Mouse (Mus musculus): ENCODE measurements at regions not wholly inside any gene's neighbourhood (a gene's known extent, or its start where the extent isn't known, plus 50 kb on each side); places are given as distances from the start of the nearest gene placed in this dataset.

GRCm38 (mm10) chr3:120123155-120123554, 338.9 kb upstream of the Ptbp2 start:
- DNase-seq: no peak

GRCm38 (mm10) chr3:120083171-120083932, 299.1 kb upstream of the Ptbp2 start:
- no peak for DNase-seq

- DNase-seq: no peak
Observed at GRCm38 (mm10) chr3:120073528-120073927, 289.3 kb upstream of the Ptbp2 start.

- no peak for DNase-seq
Observed at GRCm38 (mm10) chr3:120065714-120066113, 281.4 kb upstream of the Ptbp2 start.

- no peak for DNase-seq
Observed at GRCm38 (mm10) chr3:120064854-120065480, 280.7 kb upstream of the Ptbp2 start.

- DNase-seq: no peak
Observed at GRCm38 (mm10) chr3:120062264-120062663, 278.0 kb upstream of the Ptbp2 start.

GRCm38 (mm10) chr3:120059959-120060358, 275.7 kb upstream of the Ptbp2 start:
- DNase-seq: no peak

- DNase-seq: no peak
Observed at GRCm38 (mm10) chr3:120055216-120056154, 271.2 kb upstream of the Ptbp2 start.

GRCm38 (mm10) chr3:120047238-120047637, 263.0 kb upstream of the Ptbp2 start:
- DNase-seq: no peak

GRCm38 (mm10) chr3:120037526-120037925, 253.3 kb upstream of the Ptbp2 start:
- no peak for DNase-seq

GRCm38 (mm10) chr3:120019826-120020683, 235.8 kb upstream of the Ptbp2 start:
- DNase-seq: no peak

GRCm38 (mm10) chr3:120015376-120015775, 231.1 kb upstream of the Ptbp2 start:
- DNase-seq: no peak

- DNase-seq: no peak
Observed at GRCm38 (mm10) chr3:120011861-120012260, 227.6 kb upstream of the Ptbp2 start.

- DNase-seq: no peak
Observed at GRCm38 (mm10) chr3:120008110-120008509, 223.8 kb upstream of the Ptbp2 start.

- DNase-seq: no peak
Observed at GRCm38 (mm10) chr3:120004588-120004987, 220.3 kb upstream of the Ptbp2 start.

GRCm38 (mm10) chr3:120000281-120000680, 216.0 kb upstream of the Ptbp2 start:
- DNase-seq: no peak

- no peak for DNase-seq
Observed at GRCm38 (mm10) chr3:119996258-119996988, 212.2 kb upstream of the Ptbp2 start.

- DNase-seq: no peak
Observed at GRCm38 (mm10) chr3:119995781-119996180, 211.5 kb upstream of the Ptbp2 start.

- DNase-seq: no peak
Observed at GRCm38 (mm10) chr3:119987245-119987852, 203.1 kb upstream of the Ptbp2 start.

GRCm38 (mm10) chr3:119977349-119977748, 193.1 kb upstream of the Ptbp2 start:
- DNase-seq: no peak

- no peak for DNase-seq
Observed at GRCm38 (mm10) chr3:119976363-119976762, 192.1 kb upstream of the Ptbp2 start.
